Mouse (Mus musculus): ENCODE measurements at regions not wholly inside any gene's neighbourhood (a gene's known extent, or its start where the extent isn't known, plus 50 kb on each side); places are given as distances from the start of the nearest gene placed in this dataset.
A peak's percentile ranks its signal among the peaks of the same experiment; 100 is the strongest.
"Not testable (repeated sequence)": the region's sequence is repeated elsewhere in the genome, so short reads cannot be mapped to it uniquely, and the experiment has no call there.

GRCm38 (mm10) chr3:22306624-22307023 is 230.2 kb downstream of the Tbl1xr1 start:
- ATAC-seq (ENCODE audit: insufficient read depth) (no peak), DNase-seq (peak; percentile 42)
- no peaks in the 10 kb centered on the region for H3K27me3 ChIP-seq (ENCODE audit: insufficient read depth, low read length)
- no peak overlapping the region for H3K4me3 ChIP-seq (ENCODE audit: low read depth, low read length)
- 74% methylated on average over 4 of the region's 4 CpGs for WGBS
- H3K9me3 ChIP-seq (ENCODE audit: low read depth, low read length) = no peaks in the 10 kb centered on the region
- H3K9ac ChIP-seq = no peak overlapping the region
- no peak overlapping the region for H3K27ac ChIP-seq (ENCODE audit: low read depth)
- peak; percentile 43 for TF ChIP-seq CTCF (IDR thresholded peaks at IDR 0.05; ENCODE audit: low read depth)
- H3K36me3 ChIP-seq (ENCODE audit: insufficient read depth) = no peaks in the 10 kb centered on the region
- no peaks in the 10 kb centered on the region for H3K4me1 ChIP-seq (ENCODE audit: insufficient read depth)
- H3K4me2 ChIP-seq = no peak overlapping the region

- WGBS = 7% methylated on average over 4 of the region's 4 CpGs
- H3K4me2 ChIP-seq = no peak overlapping the region
- H3K4me1 ChIP-seq (ENCODE audit: insufficient read depth) = no peaks in the 10 kb centered on the region
- no peaks in the 10 kb centered on the region for H3K27me3 ChIP-seq (ENCODE audit: insufficient read depth, low read length)
- no peak overlapping the region for H3K4me3 ChIP-seq (ENCODE audit: low read depth, low read length)
- H3K9ac ChIP-seq = no peak overlapping the region
- ATAC-seq (ENCODE audit: insufficient read depth) (no peak), DNase-seq (peak; percentile 86)
- no peaks in the 10 kb centered on the region for H3K36me3 ChIP-seq (ENCODE audit: insufficient read depth)
- no peak overlapping the region for H3K27ac ChIP-seq (ENCODE audit: low read depth)
- H3K9me3 ChIP-seq (ENCODE audit: low read depth, low read length) = no peaks in the 10 kb centered on the region
- TF ChIP-seq CTCF (IDR thresholded peaks at IDR 0.05; ENCODE audit: low read depth) = peak; percentile 91
Observed at GRCm38 (mm10) chr3:22308962-22309361, 232.5 kb downstream of the Tbl1xr1 start.

GRCm38 (mm10) chr3:22316466-22317185 is 240.2 kb downstream of the Tbl1xr1 start:
- H3K9me3 ChIP-seq (ENCODE audit: low read depth, low read length) = no peaks in the 10 kb centered on the region
- H3K4me2 ChIP-seq = no peak overlapping the region
- H3K4me1 ChIP-seq (ENCODE audit: insufficient read depth) = no peaks in the 10 kb centered on the region
- no peaks in the 10 kb centered on the region for H3K27me3 ChIP-seq (ENCODE audit: insufficient read depth, low read length)
- no peak for DNase-seq
- WGBS = 79% methylated on average over 10 of the region's 10 CpGs
- no peak overlapping the region for H3K9ac ChIP-seq
- no peak for ATAC-seq (ENCODE audit: insufficient read depth)
- H3K4me3 ChIP-seq (ENCODE audit: low read depth, low read length) = no peak overlapping the region
- no peak overlapping the region for H3K27ac ChIP-seq (ENCODE audit: low read depth)
- no peaks in the 10 kb centered on the region for H3K36me3 ChIP-seq (ENCODE audit: insufficient read depth)
- TF ChIP-seq CTCF (IDR thresholded peaks at IDR 0.05; ENCODE audit: low read depth) = no peak

GRCm38 (mm10) chr3:22320425-22320824 is 244.0 kb downstream of the Tbl1xr1 start:
- H3K36me3 ChIP-seq (ENCODE audit: insufficient read depth); H3K4me3 ChIP-seq (ENCODE audit: low read depth, low read length); H3K9ac ChIP-seq; ATAC-seq (ENCODE audit: insufficient read depth); H3K4me2 ChIP-seq; H3K9me3 ChIP-seq (ENCODE audit: low read depth, low read length); DNase-seq; H3K27me3 ChIP-seq (ENCODE audit: insufficient read depth, low read length); H3K4me1 ChIP-seq (ENCODE audit: insufficient read depth); H3K27ac ChIP-seq (ENCODE audit: low read depth): not testable (repeated sequence)
- 90% methylated on average over 1 of the region's 1 CpGs for WGBS

- ATAC-seq (ENCODE audit: insufficient read depth) (no peak), DNase-seq (no peak)
- Histone ChIP-seq H3K4me3 (ENCODE audit: low read depth, low read length) (no peak overlapping the region), H3K4me1 (ENCODE audit: insufficient read depth) (no peaks in the 10 kb centered on the region), H3K4me2 (no peak overlapping the region), H3K9me3 (ENCODE audit: low read depth, low read length) (no peaks in the 10 kb centered on the region), H3K9ac (no peak overlapping the region), H3K27ac (ENCODE audit: low read depth) (no peak overlapping the region), H3K36me3 (ENCODE audit: insufficient read depth) (no peaks in the 10 kb centered on the region), H3K27me3 (ENCODE audit: insufficient read depth, low read length) (no peaks in the 10 kb centered on the region)
- TF ChIP-seq CTCF (IDR thresholded peaks at IDR 0.05; ENCODE audit: low read depth) = no peak
- 63% methylated on average over 1 of the region's 1 CpGs for WGBS
Observed at GRCm38 (mm10) chr3:22331240-22331639, 254.8 kb downstream of the Tbl1xr1 start.
